Mouse (Mus musculus) kidney, adult 2 months (tissue): ENCODE measurements around the gene Ptprd.

Source experiments
- CTCF ChIP-seq: fragments of 200-500 bp; conservative IDR thresholded peaks from 2 replicates; pipeline ENCODE4 v1.5.1; 2011; ENCODE audit warnings: low read depth, mild to moderate bottlenecking, control low read depth, low read length, moderate library complexity, mixed read lengths; ENCODE audit not compliant: insufficient read depth, insufficient read length
- POLR2A ChIP-seq: fragments of 200-500 bp; IDR thresholded peaks from one replicate; pipeline ENCODE4 v1.6.1; 2011; ENCODE audit warnings: low read depth, low read length, control low read depth

GRCm38 (mm10) chr4:77157601-77158000 is 1054.2 kb downstream of the Ptprd start:
- TF ChIP-seq POLR2A (no peak), CTCF (no peak)
